Mouse (Mus musculus): ENCODE data around the gene Tomm34. TPM values are rescaled to one million over a fixed set of nuclear protein-coding genes. Genes with fewer than 3 reads are reported as not detected.
A peak's percentile ranks its signal among the peaks of the same experiment; 100 is the strongest.

Tomm34 gene
- polyA plus RNA-seq (2012; rRNA removed) = 20.0 and 39.4 TPM in 2 replicates

GRCm38 (mm10) chr2:164070765-164071436, at the start of gene Tomm34:
Gene Tomm34 (minus strand): TSS chr2:164071169.
- peaks cover 5% of the 10 kb centered on the region for H3K36me3 ChIP-seq (ENCODE audit: control insufficient read depth, insufficient read depth, low read length)
- no peak for TF ChIP-seq CTCF (IDR thresholded peaks at IDR 0.05; ENCODE audit: extremely low read depth, insufficient read length, insufficient replicate concordance, low read depth, low read length)
- peak; percentile 98 for TF ChIP-seq POLR2A (IDR thresholded peaks at IDR 0.05; ENCODE audit: low read depth, low read length)
- H3K4me3 ChIP-seq (ENCODE audit: low read depth, low read length) = peak within 1 kb of the TSS; percentile 84
- H3K27me3 ChIP-seq (ENCODE audit: control insufficient read depth, insufficient read depth, low read length) = no peaks in the 10 kb centered on the region
- H3K4me1 ChIP-seq (ENCODE audit: control insufficient read depth, insufficient read depth, insufficient read length, low read length) = peaks cover 11% of the 10 kb centered on the region; the same call in 1 of the 2 replicates
- 1% methylated on average over 55 of the region's 55 CpGs for WGBS
- peak within 1 kb of the TSS; percentile 48 for H3K27ac ChIP-seq (ENCODE audit: insufficient read depth, low read depth, low read length)

DNA sequence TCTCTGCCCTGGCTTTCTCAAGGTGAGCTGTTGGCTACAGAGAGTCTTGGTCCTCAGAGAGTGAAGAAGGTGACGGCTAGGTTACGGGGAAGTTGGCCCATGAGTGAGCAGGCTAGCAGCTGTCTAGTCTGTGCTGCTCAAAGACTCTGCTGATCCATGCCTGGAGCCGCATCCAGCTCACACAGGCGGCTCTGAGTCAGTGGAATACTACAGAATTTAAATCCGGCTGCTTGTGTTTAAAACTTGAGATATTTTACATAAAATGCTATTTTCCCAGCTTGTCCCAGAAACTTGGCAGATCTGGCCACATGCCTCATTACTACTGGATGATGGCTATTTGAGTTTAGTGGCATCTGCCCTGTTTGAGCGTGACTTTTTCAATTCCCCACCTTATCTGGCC, 48.5 kb upstream of the Tomm34 start:
- H3K27me3 ChIP-seq (ENCODE audit: control insufficient read depth, insufficient read depth, low read length) = no peaks in the 10 kb centered on the region
- WGBS = 95% methylated on average over 6 of the region's 6 CpGs
- H3K4me1 ChIP-seq (ENCODE audit: control insufficient read depth, insufficient read depth, insufficient read length, low read length) = no peaks in the 10 kb centered on the region
- peaks cover 33% of the 10 kb centered on the region for H3K36me3 ChIP-seq (ENCODE audit: control insufficient read depth, insufficient read depth, low read length)
- no peak overlapping the region for H3K27ac ChIP-seq (ENCODE audit: insufficient read depth, low read depth, low read length)
- H3K4me3 ChIP-seq (ENCODE audit: low read depth, low read length) = no peak overlapping the region
- TF ChIP-seq CTCF (IDR thresholded peaks at IDR 0.05; ENCODE audit: extremely low read depth, insufficient read length, insufficient replicate concordance, low read depth, low read length) (no peak), POLR2A (IDR thresholded peaks at IDR 0.05; ENCODE audit: low read depth, low read length) (no peak)

GRCm38 (mm10) chr2:164115531-164115930, 44.6 kb upstream of the Tomm34 start:
- no peak overlapping the region for H3K4me3 ChIP-seq (ENCODE audit: low read depth, low read length)
- H3K27me3 ChIP-seq (ENCODE audit: control insufficient read depth, insufficient read depth, low read length) = no peaks in the 10 kb centered on the region
- H3K4me1 ChIP-seq (ENCODE audit: control insufficient read depth, insufficient read depth, insufficient read length, low read length) = no peaks in the 10 kb centered on the region
- H3K36me3 ChIP-seq (ENCODE audit: control insufficient read depth, insufficient read depth, low read length) = peaks cover 32% of the 10 kb centered on the region
- WGBS = 89% methylated on average over 10 of the region's 10 CpGs
- no peak overlapping the region for H3K27ac ChIP-seq (ENCODE audit: insufficient read depth, low read depth, low read length)
- TF ChIP-seq CTCF (IDR thresholded peaks at IDR 0.05; ENCODE audit: extremely low read depth, insufficient read length, insufficient replicate concordance, low read depth, low read length) = no peak

GRCm38 (mm10) chr2:164114051-164114450, 43.1 kb upstream of the Tomm34 start:
- Histone ChIP-seq H3K27ac (ENCODE audit: insufficient read depth, low read depth, low read length) (no peak overlapping the region), H3K4me1 (ENCODE audit: control insufficient read depth, insufficient read depth, insufficient read length, low read length) (no peaks in the 10 kb centered on the region), H3K4me3 (ENCODE audit: low read depth, low read length) (no peak overlapping the region), H3K36me3 (ENCODE audit: control insufficient read depth, insufficient read depth, low read length) (peaks cover 25% of the 10 kb centered on the region), H3K27me3 (ENCODE audit: control insufficient read depth, insufficient read depth, low read length) (no peaks in the 10 kb centered on the region)
- no peak for TF ChIP-seq POLR2A (IDR thresholded peaks at IDR 0.05; ENCODE audit: low read depth, low read length)
- no peak for TF ChIP-seq CTCF (IDR thresholded peaks at IDR 0.05; ENCODE audit: extremely low read depth, insufficient read length, insufficient replicate concordance, low read depth, low read length)
- WGBS = 90% methylated on average over 6 of the region's 6 CpGs

DNA sequence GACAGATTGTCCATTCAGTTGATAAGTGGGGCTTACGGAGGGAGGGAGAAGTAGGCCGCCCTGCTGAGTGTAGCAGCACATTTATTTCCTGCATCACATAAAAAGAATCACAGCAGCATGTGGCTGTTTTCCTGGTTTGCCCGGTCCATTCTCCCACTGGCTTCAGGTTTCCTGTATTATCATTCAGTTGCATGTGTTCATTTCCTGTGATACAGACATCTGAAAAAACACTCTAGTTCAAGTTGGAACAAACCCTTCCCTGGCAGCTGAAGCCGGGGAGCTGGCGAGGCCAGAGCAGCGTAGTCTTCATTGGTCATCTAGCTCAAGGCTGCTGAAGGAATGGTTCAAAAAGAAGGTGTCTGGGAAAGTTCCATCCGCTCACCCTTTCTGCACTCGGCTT, 40.6 kb upstream of the Tomm34 start:
- Histone ChIP-seq H3K4me1 (ENCODE audit: control insufficient read depth, insufficient read depth, insufficient read length, low read length) (no peaks in the 10 kb centered on the region), H3K27ac (ENCODE audit: insufficient read depth, low read depth, low read length) (no peak overlapping the region), H3K4me3 (ENCODE audit: low read depth, low read length) (no peak overlapping the region), H3K27me3 (ENCODE audit: control insufficient read depth, insufficient read depth, low read length) (no peaks in the 10 kb centered on the region), H3K36me3 (ENCODE audit: control insufficient read depth, insufficient read depth, low read length) (peaks cover 20% of the 10 kb centered on the region)
- WGBS = 84% methylated on average over 8 of the region's 8 CpGs
- TF ChIP-seq POLR2A (IDR thresholded peaks at IDR 0.05; ENCODE audit: low read depth, low read length) (no peak), CTCF (IDR thresholded peaks at IDR 0.05; ENCODE audit: extremely low read depth, insufficient read length, insufficient replicate concordance, low read depth, low read length) (no peak)

GRCm38 (mm10) chr2:164108501-164108900, 37.5 kb upstream of the Tomm34 start:
- Histone ChIP-seq H3K4me1 (ENCODE audit: control insufficient read depth, insufficient read depth, insufficient read length, low read length) (no peaks in the 10 kb centered on the region), H3K36me3 (ENCODE audit: control insufficient read depth, insufficient read depth, low read length) (peaks cover 21% of the 10 kb centered on the region; the same call in 1 of the 2 replicates), H3K27me3 (ENCODE audit: control insufficient read depth, insufficient read depth, low read length) (no peaks in the 10 kb centered on the region), H3K4me3 (ENCODE audit: low read depth, low read length) (no peak overlapping the region), H3K27ac (ENCODE audit: insufficient read depth, low read depth, low read length) (no peak overlapping the region)
- WGBS = 86% methylated on average over 4 of the region's 4 CpGs
- TF ChIP-seq POLR2A (IDR thresholded peaks at IDR 0.05; ENCODE audit: low read depth, low read length) (no peak), CTCF (IDR thresholded peaks at IDR 0.05; ENCODE audit: extremely low read depth, insufficient read length, insufficient replicate concordance, low read depth, low read length) (no peak)

GRCm38 (mm10) chr2:164107125-164107874, 36.3 kb upstream of the Tomm34 start:
- no peak overlapping the region for H3K4me3 ChIP-seq (ENCODE audit: low read depth, low read length)
- H3K36me3 ChIP-seq (ENCODE audit: control insufficient read depth, insufficient read depth, low read length) = peaks cover 23% of the 10 kb centered on the region
- no peaks in the 10 kb centered on the region for H3K4me1 ChIP-seq (ENCODE audit: control insufficient read depth, insufficient read depth, insufficient read length, low read length)
- TF ChIP-seq CTCF (IDR thresholded peaks at IDR 0.05; ENCODE audit: extremely low read depth, insufficient read length, insufficient replicate concordance, low read depth, low read length) (no peak), POLR2A (IDR thresholded peaks at IDR 0.05; ENCODE audit: low read depth, low read length) (no peak)
- 85% methylated on average over 16 of the region's 16 CpGs for WGBS
- H3K27me3 ChIP-seq (ENCODE audit: control insufficient read depth, insufficient read depth, low read length) = no peaks in the 10 kb centered on the region
- no peak overlapping the region for H3K27ac ChIP-seq (ENCODE audit: insufficient read depth, low read depth, low read length)
